Mouse (Mus musculus): Measurements from ENCODE around the gene Nomo1.
A peak's percentile ranks its signal among the peaks of the same experiment; 100 is the strongest.

Gene Nomo1

GRCm38 (mm10) chr7:46047873-46048562 lies 14.5 kb downstream of the Nomo1 start:
- DNase-seq (ENCODE audit: low spot score) = no peak

- no peak for DNase-seq (ENCODE audit: low spot score)
Observed at GRCm38 (mm10) chr7:46049981-46050380, 16.5 kb downstream of the Nomo1 start.

- no peak for DNase-seq (ENCODE audit: low spot score)
Observed at GRCm38 (mm10) chr7:46052161-46052821, 18.8 kb downstream of the Nomo1 start.

- no peak for DNase-seq (ENCODE audit: low spot score)
Observed at GRCm38 (mm10) chr7:46053566-46053965, 20.1 kb downstream of the Nomo1 start.

- DNase-seq (ENCODE audit: low spot score) = no peak
Observed at GRCm38 (mm10) chr7:46058882-46059281, 25.4 kb downstream of the Nomo1 start.

- no peak for DNase-seq (ENCODE audit: low spot score)
Observed at GRCm38 (mm10) chr7:46060688-46061087, 27.2 kb downstream of the Nomo1 start.

GRCm38 (mm10) chr7:46061614-46062013 lies 28.1 kb downstream of the Nomo1 start:
- DNase-seq (ENCODE audit: low spot score) = no peak

GRCm38 (mm10) chr7:46063296-46063695 lies 29.8 kb downstream of the Nomo1 start:
- no peak for DNase-seq (ENCODE audit: low spot score)

- no peak for DNase-seq (ENCODE audit: low spot score)
Observed at GRCm38 (mm10) chr7:46068831-46069230, 35.3 kb downstream of the Nomo1 start.

GRCm38 (mm10) chr7:46076844-46077243 lies 43.3 kb downstream of the Nomo1 start:
- no peak for DNase-seq (ENCODE audit: low spot score)

- DNase-seq (ENCODE audit: low spot score) = no peak
Observed at GRCm38 (mm10) chr7:46077675-46078074, 44.2 kb downstream of the Nomo1 start.

GRCm38 (mm10) chr7:46084024-46084423 lies 50.5 kb downstream of the Nomo1 start:
- DNase-seq (ENCODE audit: low spot score) = no peak

GRCm38 (mm10) chr7:46084839-46085513 lies 51.5 kb downstream of the Nomo1 start:
- no peak for DNase-seq (ENCODE audit: low spot score)

- DNase-seq (ENCODE audit: low spot score) = no peak
Observed at GRCm38 (mm10) chr7:46086378-46086777, 52.9 kb downstream of the Nomo1 start.

- no peak for DNase-seq (ENCODE audit: low spot score)
Observed at GRCm38 (mm10) chr7:46088241-46088640, 54.7 kb downstream of the Nomo1 start.

- no peak for DNase-seq (ENCODE audit: low spot score)
Observed at GRCm38 (mm10) chr7:46092803-46093202, 59.3 kb downstream of the Nomo1 start.

GRCm38 (mm10) chr7:46096136-46096535 lies 62.6 kb downstream of the Nomo1 start:
- DNase-seq (ENCODE audit: low spot score) = peak; percentile 58

GRCm38 (mm10) chr7:46097319-46097783 lies 63.9 kb downstream of the Nomo1 start:
- DNase-seq (ENCODE audit: low spot score) = no peak

GRCm38 (mm10) chr7:46098221-46098918 lies 64.9 kb downstream of the Nomo1 start:
- no peak for DNase-seq (ENCODE audit: low spot score)

GRCm38 (mm10) chr7:46098919-46099286 lies 65.4 kb downstream of the Nomo1 start:
- DNase-seq (ENCODE audit: low spot score) = no peak

GRCm38 (mm10) chr7:46099682-46100081 lies 66.2 kb downstream of the Nomo1 start:
- no peak for DNase-seq (ENCODE audit: low spot score)

GRCm38 (mm10) chr7:46100563-46100962 lies 67.1 kb downstream of the Nomo1 start, which contains the start of gene Kcnj11:
Gene Kcnj11 (minus strand): TSS chr7:46100764.
- peak; percentile 76 for DNase-seq (ENCODE audit: low spot score)
